Mouse (Mus musculus) erythroblast, embryonic 14.5 days (primary cell): ENCODE results near the gene Tcam1.

Experiments used
- GATA1 ChIP-seq: IDR thresholded peaks from 2 replicates; pipeline ENCODE4 v1.6.1; 2012; ENCODE audit warnings: low read length, inconsistent platforms, mixed read lengths
- TAL1 ChIP-seq: IDR thresholded peaks from 3 replicates; pipeline ENCODE4 v1.6.1; 2012; ENCODE audit warnings: low read length, inconsistent platforms, mixed read lengths

DNA sequence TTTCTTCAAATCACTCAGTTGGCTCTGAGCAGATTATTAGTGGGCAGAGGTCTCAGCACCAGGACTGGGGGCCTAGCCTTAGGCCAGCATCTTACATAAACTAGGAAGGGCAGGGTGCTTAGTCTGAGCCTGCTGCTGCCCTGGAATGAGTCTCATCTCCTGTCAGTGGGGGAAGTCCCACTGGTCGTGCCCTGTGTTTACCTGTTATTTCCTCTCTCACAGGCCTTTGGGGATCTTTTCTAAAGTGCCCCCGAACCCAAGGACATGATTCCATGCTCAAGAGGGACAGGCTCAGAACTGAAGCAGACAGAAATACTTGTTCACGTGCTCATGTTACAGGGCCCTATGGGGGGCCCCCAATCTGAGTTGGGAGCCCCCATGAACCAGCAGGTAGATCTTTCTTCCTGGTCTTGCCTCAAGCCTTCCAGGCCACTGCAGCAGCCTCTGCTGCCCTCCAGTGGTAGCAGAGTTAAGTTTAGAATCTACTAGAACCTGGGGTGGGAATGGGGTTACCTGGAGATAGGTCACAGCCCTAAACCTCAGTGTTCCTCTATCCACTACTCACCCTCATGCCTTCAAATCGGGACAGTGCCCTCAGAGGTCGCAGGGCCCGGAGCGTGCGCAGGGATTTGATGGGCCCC is 49.2 kb downstream of the Tcam1 start:
- TF ChIP-seq GATA1 (no peak), TAL1 (no peak)
